Mouse (Mus musculus) adrenal gland, adult 8-10 months (tissue): ENCODE results near the gene Lhx4. TPM values are rescaled to one million over a fixed set of nuclear protein-coding genes. Genes with fewer than 3 reads are reported as not detected.

Experiments used
- DNase-seq: peaks from one replicate; pipeline ENCODE4 v3.0.0; 2022
- total RNA-seq, 4 experiments: library from RNA; stranded (reverse); gene quantifications; 2 replicates each; pipeline ENCODE4 v1.2.4; 2022

Gene Lhx4
- total RNA-seq, result under 1 TPM in 2 of 4 experiments, not detected in 2; 0.03 to 0.12 TPM

GRCm38 (mm10) chr1:155751484-155752255, at the start of gene Lhx4:
Gene Lhx4 (minus strand): TSS chr1:155751684.
- no peak for DNase-seq

- no peak for DNase-seq
These were observed 46.5 kb upstream of the Lhx4 start for GRCm38 (mm10) chr1:155798000-155798399.

GRCm38 (mm10) chr1:155797425-155797824, 45.9 kb upstream of the Lhx4 start:
- no peak for DNase-seq

GRCm38 (mm10) chr1:155796757-155797405, 45.4 kb upstream of the Lhx4 start:
- DNase-seq, result no peak

GRCm38 (mm10) chr1:155795791-155796233, 44.3 kb upstream of the Lhx4 start:
- peak; percentile 75 for DNase-seq

- DNase-seq, result no peak
These were observed 43.4 kb upstream of the Lhx4 start for GRCm38 (mm10) chr1:155794855-155795254.

- no peak for DNase-seq
These were observed 40.4 kb upstream of the Lhx4 start for GRCm38 (mm10) chr1:155791919-155792318.

- DNase-seq, result no peak
These were observed 38.9 kb upstream of the Lhx4 start for GRCm38 (mm10) chr1:155790111-155790974.

GRCm38 (mm10) chr1:155785886-155786285, 34.4 kb upstream of the Lhx4 start:
- DNase-seq, result no peak

GRCm38 (mm10) chr1:155784343-155785205, 33.1 kb upstream of the Lhx4 start:
- DNase-seq, result no peak

- no peak for DNase-seq
These were observed 30.9 kb upstream of the Lhx4 start for GRCm38 (mm10) chr1:155782382-155782781.

GRCm38 (mm10) chr1:155777641-155778625, 26.4 kb upstream of the Lhx4 start:
- DNase-seq, result no peak

- no peak for DNase-seq
These were observed 7.7 kb upstream of the Lhx4 start for GRCm38 (mm10) chr1:155759167-155759566.

GRCm38 (mm10) chr1:155758711-155759110, 7.2 kb upstream of the Lhx4 start:
- no peak for DNase-seq

- no peak for DNase-seq
These were observed 6.1 kb upstream of the Lhx4 start for GRCm38 (mm10) chr1:155757621-155758020.

- DNase-seq, result no peak
These were observed 1.9 kb upstream of the Lhx4 start for GRCm38 (mm10) chr1:155753411-155753810.

- DNase-seq, result no peak
These were observed 836 bp downstream of the Lhx4 start for GRCm38 (mm10) chr1:155750517-155751178.

- no peak for DNase-seq
These were observed 3.6 kb downstream of the Lhx4 start for GRCm38 (mm10) chr1:155747911-155748310.

- DNase-seq, result no peak
These were observed 4.5 kb downstream of the Lhx4 start for GRCm38 (mm10) chr1:155747011-155747410.
